Mouse (Mus musculus) frontal cortex, postnatal 25 days (tissue): ENCODE results near the gene Crebbp.
"Not testable (repeated sequence)": the region's sequence is repeated elsewhere in the genome, so short reads cannot be mapped to it uniquely, and the experiment has no call there.

Source experiments
- DNase-seq, 2 experiments: peaks; one replicate each; pipeline ENCODE4 v3.0.0; 2022; ENCODE audit warnings: low spot score in 2 of 2

The Crebbp gene

DNA sequence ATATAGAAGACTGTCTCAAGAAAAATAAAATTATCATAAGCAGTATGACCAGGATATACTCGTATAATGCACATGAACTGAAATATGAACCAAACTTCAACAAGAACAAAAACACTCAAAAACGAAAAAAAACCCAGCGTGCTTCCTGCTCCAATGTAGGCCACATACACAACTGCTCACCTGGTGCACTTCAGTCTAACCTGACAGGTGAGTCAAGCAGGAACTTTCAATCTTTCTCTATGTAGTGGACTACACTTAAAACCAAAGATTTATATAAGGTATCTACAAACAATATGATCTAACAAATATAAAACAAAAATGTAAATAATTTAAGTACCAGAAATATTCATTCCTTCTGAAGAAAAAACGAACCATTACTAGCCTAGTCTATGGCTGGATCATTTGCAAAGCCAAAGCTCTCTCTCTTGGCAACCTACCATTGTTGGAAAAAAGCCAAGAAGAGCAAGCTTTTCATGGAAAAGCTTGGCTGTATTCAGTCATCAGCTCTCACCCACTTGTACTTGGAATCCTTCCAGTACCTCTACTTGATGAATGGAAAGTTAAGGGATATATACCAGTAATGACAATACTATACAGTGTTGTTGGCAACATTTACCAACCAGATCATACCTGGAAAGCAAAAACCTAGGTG is 53.4 kb downstream of the Crebbp start:
- no peak for DNase-seq

DNA sequence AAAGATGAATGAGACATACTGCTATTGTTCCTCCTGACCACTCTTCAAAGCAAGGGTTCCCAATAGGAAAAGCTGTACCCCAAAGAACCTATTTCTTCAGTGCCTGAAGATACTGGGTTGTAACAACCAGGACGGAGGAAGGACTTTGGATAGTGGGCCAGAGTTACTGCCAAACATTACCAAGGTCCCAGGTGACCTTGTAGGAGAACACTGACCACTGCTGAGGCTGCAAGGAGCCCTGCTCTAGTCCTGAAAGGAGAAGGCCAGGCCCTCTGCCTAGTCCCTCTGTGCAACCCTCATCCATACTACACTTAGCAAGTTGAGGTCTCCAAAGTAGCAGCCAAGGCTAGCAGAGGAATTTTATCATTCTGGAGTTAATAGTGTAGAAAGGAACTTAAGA is 60.7 kb downstream of the Crebbp start:
- no peak for DNase-seq

GRCm38 (mm10) chr16:4138541-4138940 is 75.3 kb downstream of the Crebbp start:
- DNase-seq, result no peak

DNA sequence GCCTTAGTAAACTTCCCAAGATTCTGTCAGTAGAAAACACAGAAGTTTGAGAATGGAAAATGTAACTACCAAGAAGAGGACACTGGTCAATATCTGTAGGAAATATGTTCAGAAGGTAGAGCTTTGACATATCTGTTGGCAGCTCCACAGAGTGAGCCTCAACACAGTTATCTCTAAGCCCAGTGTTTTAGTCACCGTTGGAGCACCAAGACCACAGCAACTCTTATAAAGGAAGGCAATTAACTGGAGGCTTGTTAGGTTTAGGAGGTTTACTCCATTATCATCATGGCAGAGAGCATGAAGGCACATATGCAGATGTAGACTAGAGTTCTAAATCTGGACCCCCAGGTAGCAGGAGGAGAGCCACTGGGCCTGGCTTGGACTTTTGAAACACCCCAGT is 80.0 kb downstream of the Crebbp start:
- DNase-seq, result no peak

DNA sequence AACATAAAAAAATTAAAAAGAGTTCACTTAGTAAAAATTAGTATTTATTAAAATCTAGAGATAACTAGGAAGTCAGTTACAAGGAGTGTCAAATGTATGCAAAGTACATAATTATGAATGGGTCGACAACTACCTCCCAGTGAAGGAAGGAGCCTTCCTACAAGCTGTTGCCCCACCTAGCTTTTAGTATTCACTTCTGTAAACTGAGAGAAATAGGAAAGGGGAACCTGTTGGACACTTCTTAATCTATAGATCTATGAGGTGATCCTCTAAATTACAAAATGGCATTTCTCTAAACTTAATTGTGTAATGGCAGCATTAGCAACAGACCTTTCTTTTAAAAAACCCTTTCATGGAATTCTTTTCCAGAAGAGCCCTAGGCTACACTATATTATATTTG is 84.9 kb downstream of the Crebbp start:
- DNase-seq, result no peak

- no peak for DNase-seq
These were observed 96.7 kb downstream of the Crebbp start for GRCm38 (mm10) chr16:4117072-4117471.

GRCm38 (mm10) chr16:4100374-4100773 is 113.4 kb downstream of the Crebbp start:
- DNase-seq, result no peak

- no peak for DNase-seq
These were observed 116.3 kb downstream of the Crebbp start for GRCm38 (mm10) chr16:4097521-4097920.

DNA sequence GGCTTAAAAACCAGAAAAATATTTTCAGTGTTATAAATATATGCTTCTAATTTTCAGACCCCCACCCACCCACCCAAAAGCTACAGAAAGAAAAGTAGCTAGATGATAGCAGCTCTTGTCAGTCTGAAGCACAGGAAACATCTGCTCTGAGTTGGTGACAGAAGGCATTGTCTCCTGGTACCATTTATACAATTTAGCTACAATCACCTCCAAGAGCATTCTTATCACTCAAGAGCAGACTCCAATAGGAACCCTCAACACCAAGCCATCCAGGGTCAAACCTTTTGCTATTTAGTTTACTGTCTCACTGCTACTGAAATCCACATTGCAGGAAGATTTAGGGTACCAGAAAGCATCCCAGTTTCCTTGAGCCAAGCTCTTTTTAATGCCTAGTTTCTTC is 116.9 kb downstream of the Crebbp start:
- no peak for DNase-seq

DNA sequence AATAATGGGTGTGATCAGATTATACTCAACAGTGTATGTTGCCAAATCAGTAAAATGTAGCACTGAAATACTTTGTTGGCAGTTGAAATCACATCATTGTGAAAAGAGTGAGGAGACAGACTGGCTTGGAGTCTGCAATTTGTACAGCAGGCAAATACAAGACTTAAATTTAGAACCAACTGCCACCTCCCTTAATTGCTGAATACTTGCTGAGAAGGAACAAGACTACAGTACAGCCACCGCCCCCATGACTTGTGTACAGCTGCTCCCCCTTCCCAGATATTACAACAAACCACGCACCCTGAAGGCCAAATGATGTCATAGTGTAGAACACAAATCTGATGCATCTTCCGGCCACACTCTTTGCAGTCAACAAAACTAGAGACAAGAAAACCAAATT is 117.7 kb downstream of the Crebbp start:
- no peak for DNase-seq

DNA sequence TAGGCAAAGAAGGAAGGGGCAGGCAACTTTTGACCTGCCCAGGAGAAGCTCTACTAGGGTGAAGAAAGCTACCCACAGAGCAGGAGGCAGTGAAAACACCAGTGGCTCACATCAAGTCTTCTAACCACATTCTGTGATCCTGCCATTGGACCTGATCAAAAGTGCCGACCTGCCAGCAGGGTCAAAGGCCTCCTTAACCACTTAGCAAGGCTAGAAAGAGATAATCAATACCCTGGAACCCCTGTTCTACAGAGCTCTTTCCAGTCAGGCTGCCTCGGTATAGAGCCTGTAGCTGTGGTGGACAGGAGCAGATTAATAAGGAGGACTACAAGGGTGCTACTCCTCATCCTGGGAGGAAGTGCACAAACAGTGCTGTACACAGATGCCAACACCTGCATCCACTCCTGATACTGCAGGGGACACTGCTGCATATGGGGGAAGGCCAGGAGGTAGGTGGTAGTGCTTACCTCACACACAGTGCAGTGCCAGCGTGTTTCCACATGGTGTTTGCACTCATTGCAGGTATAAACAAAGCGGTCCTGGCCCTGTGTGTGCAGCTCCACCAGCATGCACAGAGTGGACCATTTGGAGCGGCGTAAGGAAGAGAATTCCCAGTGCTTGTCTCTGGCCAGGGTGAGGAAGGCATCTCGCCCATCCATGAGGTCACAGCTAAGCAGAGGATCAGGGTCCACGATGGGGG is 126.4 kb downstream of the Crebbp start:
- DNase-seq, result no peak

DNA sequence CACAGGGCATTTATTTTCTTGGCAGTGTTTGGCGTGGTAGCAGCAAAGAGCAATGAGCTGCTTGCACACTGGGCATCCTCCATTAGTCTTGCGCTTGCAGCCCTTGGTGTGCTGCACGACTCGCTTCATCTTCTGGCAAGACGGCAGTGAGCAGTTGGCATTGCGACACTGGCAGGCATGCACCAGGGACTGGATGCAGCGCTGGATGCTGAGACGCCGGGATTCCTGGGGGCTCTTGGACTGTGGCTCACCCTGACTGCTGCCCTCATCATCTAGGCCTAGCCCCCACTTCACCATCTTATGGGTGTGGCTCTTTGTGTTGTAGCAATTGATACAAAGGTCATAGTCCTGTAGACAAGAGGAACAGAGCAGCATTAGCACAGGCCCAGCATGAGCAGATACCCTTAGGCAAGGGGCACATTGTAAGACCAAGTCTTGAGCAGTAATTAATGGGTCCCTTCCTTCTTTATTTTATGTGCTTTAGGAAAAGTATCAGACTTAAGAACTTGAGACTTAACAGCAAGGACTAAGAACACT is 127.9 kb downstream of the Crebbp start:
- no peak for DNase-seq

DNA sequence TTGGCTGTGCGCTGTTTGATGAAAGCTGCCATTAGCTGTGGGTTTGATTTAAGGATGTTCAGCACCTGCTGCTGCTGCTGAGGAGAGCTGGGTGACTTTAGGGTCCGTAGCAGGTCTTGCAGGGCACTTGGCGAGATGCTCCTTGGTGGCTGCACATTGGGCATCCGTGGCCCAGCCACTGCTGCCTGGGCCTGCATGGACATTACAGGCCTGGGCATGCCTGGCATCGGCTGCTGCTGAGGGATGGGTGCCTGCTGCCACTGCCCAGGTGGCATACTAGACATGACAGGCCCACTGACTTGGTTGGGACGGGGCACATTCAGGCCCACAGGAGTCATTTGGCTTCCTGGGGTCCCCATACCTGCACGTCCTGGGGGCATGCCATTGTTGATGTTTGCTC is 128.7 kb downstream of the Crebbp start:
- no peak for DNase-seq

DNA sequence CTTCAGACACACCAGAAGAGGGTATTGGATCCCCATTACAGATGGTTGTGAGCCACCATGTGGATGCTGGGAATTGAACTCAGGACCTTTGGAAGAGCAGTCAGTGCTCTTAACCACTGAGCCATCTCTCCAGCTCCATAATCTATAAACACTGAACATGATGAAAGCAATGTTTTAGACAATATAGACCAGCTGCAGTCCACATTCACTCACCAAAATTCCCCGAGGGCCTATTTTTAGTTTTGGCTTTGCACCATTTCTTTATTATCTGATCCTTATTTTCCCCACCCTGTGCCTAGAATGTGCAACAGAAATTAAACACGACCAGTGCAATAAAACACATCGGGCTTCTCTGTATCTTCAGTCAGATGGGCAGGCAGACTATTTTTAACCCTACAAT is 133.4 kb downstream of the Crebbp start:
- not testable (repeated sequence) for DNase-seq

- DNase-seq, result no peak
These were observed 134.1 kb downstream of the Crebbp start for GRCm38 (mm10) chr16:4079656-4080055.

GRCm38 (mm10) chr16:4078302-4078701 is 135.5 kb downstream of the Crebbp start:
- not testable (repeated sequence) for DNase-seq

- peak; percentile 97 for DNase-seq
These were observed 136.3 kb downstream of the Crebbp start, which contains the start of gene Trap1 for GRCm38 (mm10) chr16:4077384-4078061. Gene Trap1, minus strand, starts transcription at chr16:4077827.

DNA sequence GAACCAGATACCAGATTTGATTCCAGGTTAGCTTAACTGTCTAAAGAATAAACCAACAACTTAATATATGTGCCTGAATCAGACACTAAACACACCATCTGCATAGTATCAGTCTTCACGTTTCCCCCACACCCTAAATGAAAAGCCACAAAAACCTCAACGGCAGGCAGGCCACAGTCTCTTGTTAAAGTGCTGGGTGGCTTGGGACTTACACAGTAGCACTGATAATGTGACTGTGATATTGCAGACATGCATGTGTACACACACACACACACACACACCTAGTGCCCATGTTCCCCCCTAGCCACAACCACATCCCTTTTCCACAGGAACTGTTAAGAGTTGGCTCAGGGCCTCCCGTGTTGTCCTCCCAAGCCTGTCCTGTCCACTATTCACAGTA is 139.0 kb downstream of the Crebbp start:
- DNase-seq, result no peak

- DNase-seq, result no peak
These were observed 139.5 kb downstream of the Crebbp start for GRCm38 (mm10) chr16:4074297-4074696.

GRCm38 (mm10) chr16:4068588-4068987 is 145.2 kb downstream of the Crebbp start:
- peak; percentile 24 to 47 for DNase-seq

GRCm38 (mm10) chr16:4064945-4065344 is 148.9 kb downstream of the Crebbp start:
- no peak for DNase-seq

- DNase-seq, result no peak
These were observed 160.0 kb downstream of the Crebbp start for GRCm38 (mm10) chr16:4053811-4054210.

DNA sequence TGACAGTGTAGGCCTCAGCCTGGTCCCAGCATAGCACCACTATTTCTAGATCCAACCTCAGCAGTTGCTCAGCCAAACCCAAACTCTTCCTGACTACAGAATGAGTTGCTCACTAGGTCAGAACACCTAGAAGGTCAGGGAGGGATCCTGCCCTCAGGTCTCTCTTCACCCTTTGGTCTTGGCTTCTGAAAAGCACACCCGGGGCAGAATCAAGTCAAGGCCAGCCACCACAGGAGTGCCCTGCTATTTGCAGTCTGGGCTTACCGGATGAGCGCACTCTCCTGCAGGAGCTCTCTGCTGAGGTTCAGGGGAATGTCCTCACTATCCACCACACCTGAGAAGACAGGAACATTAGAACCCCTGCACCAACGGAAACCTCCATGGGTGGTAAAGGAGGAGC is 161.2 kb downstream of the Crebbp start:
- DNase-seq, result no peak
